Mouse (Mus musculus) C2C12 (cell line): ENCODE results near the gene Chrna5.

Experiments
- CEBPB ChIP-seq: IDR thresholded peaks from one replicate; pipeline ENCODE4 v1.6.1; 2011; ENCODE audit warnings: low read depth, mild to moderate bottlenecking, control low read depth, moderate library complexity
- CTCF ChIP-seq: IDR thresholded peaks from one replicate; pipeline ENCODE4 v1.5.1; 2011; ENCODE audit not compliant: control insufficient read depth, insufficient read depth, insufficient read length
- FOSL1 ChIP-seq: IDR thresholded peaks from one replicate; pipeline ENCODE4 v1.8.0; 2011; ENCODE audit warnings: mild to moderate bottlenecking, low read length; ENCODE audit not compliant: poor library complexity, insufficient read depth, severe bottlenecking
- MAX ChIP-seq: IDR thresholded peaks from one replicate; pipeline ENCODE4 v1.6.1; 2011; ENCODE audit warnings: mild to moderate bottlenecking, control low read depth
- MYOG ChIP-seq: IDR thresholded peaks from one replicate; pipeline ENCODE4 v1.6.1; 2011; ENCODE audit not compliant: control insufficient read depth, insufficient read length; ENCODE audit errors: extremely low read depth
- USF1 ChIP-seq: IDR thresholded peaks from one replicate; pipeline ENCODE4 v1.6.1; 2011; ENCODE audit warnings: low read depth, mild to moderate bottlenecking, control low read depth, moderate library complexity

- TF ChIP-seq CTCF (no peak), MAX (no peak), USF1 (no peak), MYOG (no peak), CEBPB (no peak), FOSL1 (no peak)
Measured at GRCm38 (mm10) chr9:54980674-54981073, at the start of gene Chrna5.
